ENCODE assay signal across 8 mouse cellular contexts in the genomic region with DNA sequence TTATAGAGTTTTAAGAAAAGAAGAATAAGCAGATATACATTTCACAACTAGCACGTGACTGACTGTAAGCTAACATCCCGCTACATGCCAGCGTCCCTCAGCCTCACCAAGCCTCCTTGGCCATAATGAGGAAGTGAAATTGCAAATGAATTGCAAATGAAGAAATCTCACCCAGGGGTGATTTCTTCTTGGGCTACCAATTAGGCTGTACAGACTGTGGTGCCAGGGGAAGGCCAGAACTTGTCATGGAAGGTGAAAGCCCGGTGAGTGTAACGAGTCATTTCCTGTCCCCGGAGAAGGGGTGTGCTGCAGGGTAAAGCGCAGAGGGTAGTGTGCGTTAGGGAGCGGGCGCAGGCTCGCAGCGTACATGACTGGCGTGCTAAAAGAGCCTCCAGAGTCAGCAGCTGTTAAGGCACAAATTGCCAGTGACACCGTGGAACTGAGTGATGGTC. TPM values are rescaled to one million over a fixed set of nuclear protein-coding genes. Genes with fewer than 3 reads are reported as not detected.
A peak's percentile ranks its signal among the peaks of the same experiment; 100 is the strongest.
DNase-seq lines count a peak whose midpoint lies in the region; ATAC-seq lines count a peak whose summit lies in the region.

No protein-coding gene starts in this region.

- H3K9ac ChIP-seq in heart, embryonic 15.5 days: no peak overlapping the region
- no peak overlapping the region for H3K9ac ChIP-seq in heart, embryonic 11.5 days (ENCODE audit: low read depth, low read length)
- no peak overlapping the region for H3K9ac ChIP-seq in hindbrain, embryonic 11.5 days (ENCODE audit: low read depth, low read length)
- H3K9ac ChIP-seq in lung, embryonic 15.5 days: no peak overlapping the region
- H3K9ac ChIP-seq in neural tube, embryonic 15.5 days (replicated peaks): 0 out of 2 replicates have a peak overlapping the region, but pooled peaks have one; percentile 17

- no peak for ATAC-seq in heart, embryonic 15.5 days (replicated peaks; ENCODE audit: insufficient number of reproducible peaks, insufficient read depth, low FRiP score, low read depth)
- no peak for ATAC-seq in heart, embryonic 11.5 days (replicated peaks; ENCODE audit: insufficient number of reproducible peaks, low FRiP score, low TSS enrichment)
- peak; percentile 93 for ATAC-seq in hindbrain, embryonic 11.5 days (ENCODE audit: low FRiP score)
- no peak for ATAC-seq in lung, embryonic 15.5 days (ENCODE audit: borderline replicate concordance, extremely low read depth, low FRiP score, low TSS enrichment)
- peak; percentile 64; the same call in 1 of the 2 replicates for ATAC-seq in neural tube, embryonic 15.5 days (ENCODE audit: low FRiP score)

- no peaks in the 10 kb centered on the region for H3K27me3 ChIP-seq in heart, embryonic 15.5 days
- no peaks in the 10 kb centered on the region for H3K27me3 ChIP-seq in heart, embryonic 11.5 days (ENCODE audit: control insufficient read depth, insufficient read depth, low read length)
- no peaks in the 10 kb centered on the region for H3K27me3 ChIP-seq in hindbrain, embryonic 11.5 days (ENCODE audit: control insufficient read depth, insufficient read depth, low read length)
- H3K27me3 ChIP-seq in lung, embryonic 15.5 days: no peaks in the 10 kb centered on the region
- no peaks in the 10 kb centered on the region for H3K27me3 ChIP-seq in neural tube, embryonic 15.5 days (replicated peaks)

- no peak overlapping the region for H3K27ac ChIP-seq in heart, embryonic 15.5 days
- no peak overlapping the region for H3K27ac ChIP-seq in heart, embryonic 11.5 days (ENCODE audit: low read depth, low read length)
- H3K27ac ChIP-seq in hindbrain, embryonic 11.5 days (ENCODE audit: low read depth, low read length): peak overlapping the region; percentile 58
- no peak overlapping the region for H3K27ac ChIP-seq in lung, embryonic 15.5 days
- peak overlapping the region; percentile 54; the same call in 1 of the 2 replicates for H3K27ac ChIP-seq in neural tube, embryonic 15.5 days (replicated peaks)

- WGBS in heart, embryonic 15.5 days: 47% methylated on average over 14 of the region's 14 CpGs
- 52% methylated on average over 14 of the region's 14 CpGs for WGBS in heart, embryonic 11.5 days (ENCODE audit: insufficient replicate concordance)
- 45% methylated on average over 14 of the region's 14 CpGs for WGBS in hindbrain, embryonic 11.5 days
- WGBS in lung, embryonic 15.5 days: 44% methylated on average over 14 of the region's 14 CpGs
- WGBS in neural tube, embryonic 15.5 days: 20% methylated on average over 14 of the region's 14 CpGs

- peak overlapping the region; percentile 30 for H3K4me2 ChIP-seq in heart, embryonic 15.5 days
- H3K4me2 ChIP-seq in heart, embryonic 11.5 days: no peak overlapping the region
- no peak overlapping the region; the same call in 1 of the 2 replicates for H3K4me2 ChIP-seq in hindbrain, embryonic 11.5 days (replicated peaks; ENCODE audit: low read depth, low read length)
- H3K4me2 ChIP-seq in lung, embryonic 15.5 days: peak overlapping the region; percentile 41
- H3K4me2 ChIP-seq in neural tube, embryonic 15.5 days: peak overlapping the region; percentile 57

- H3K36me3 ChIP-seq in heart, embryonic 15.5 days: no peaks in the 10 kb centered on the region
- H3K36me3 ChIP-seq in heart, embryonic 11.5 days (ENCODE audit: control insufficient read depth, insufficient read depth, low read length): no peaks in the 10 kb centered on the region
- no peaks in the 10 kb centered on the region for H3K36me3 ChIP-seq in hindbrain, embryonic 11.5 days (ENCODE audit: control insufficient read depth, insufficient read depth, low read length)
- H3K36me3 ChIP-seq in lung, embryonic 15.5 days: no peaks in the 10 kb centered on the region
- no peaks in the 10 kb centered on the region for H3K36me3 ChIP-seq in neural tube, embryonic 15.5 days

- H3K4me3 ChIP-seq in heart, embryonic 15.5 days: no peak overlapping the region
- no peak overlapping the region for H3K4me3 ChIP-seq in heart, embryonic 11.5 days (ENCODE audit: low read depth, low read length)
- no peak overlapping the region for H3K4me3 ChIP-seq in hindbrain, embryonic 11.5 days (ENCODE audit: low read depth, low read length)
- no peak overlapping the region for H3K4me3 ChIP-seq in lung, embryonic 15.5 days
- H3K4me3 ChIP-seq in neural tube, embryonic 15.5 days (replicated peaks): peak overlapping the region; percentile 29

- DNase-seq in hindbrain, embryonic 11.5 days (ENCODE audit: low spot score): peak; percentile 68
- DNase-seq in testis, postnatal 10 days (ENCODE audit: low spot score): no peak
- DNase-seq in layer of hippocampus, adult 9-11 months: no peak
- no peak for DNase-seq in right cerebral cortex, adult 18-20 months

- no peaks in the 10 kb centered on the region for H3K4me1 ChIP-seq in heart, embryonic 15.5 days (replicated peaks)
- H3K4me1 ChIP-seq in heart, embryonic 11.5 days (ENCODE audit: control insufficient read depth, insufficient read depth, low read length): no peaks in the 10 kb centered on the region
- H3K4me1 ChIP-seq in hindbrain, embryonic 11.5 days (replicated peaks; ENCODE audit: control insufficient read depth, insufficient read depth, low read length): no peaks in the 10 kb centered on the region
- H3K4me1 ChIP-seq in lung, embryonic 15.5 days: no peaks in the 10 kb centered on the region
- H3K4me1 ChIP-seq in neural tube, embryonic 15.5 days: peaks cover 8% of the 10 kb centered on the region

- H3K9me3 ChIP-seq in heart, embryonic 15.5 days (replicated peaks): no peaks in the 10 kb centered on the region
- H3K9me3 ChIP-seq in heart, embryonic 11.5 days (replicated peaks; ENCODE audit: control insufficient read depth, low read length): no peaks in the 10 kb centered on the region
- H3K9me3 ChIP-seq in hindbrain, embryonic 11.5 days (ENCODE audit: control insufficient read depth, low read length): no peaks in the 10 kb centered on the region
- H3K9me3 ChIP-seq in lung, embryonic 15.5 days: no peaks in the 10 kb centered on the region
- H3K9me3 ChIP-seq in neural tube, embryonic 15.5 days (replicated peaks): no peaks in the 10 kb centered on the region

RNA-seq across cellular contexts. Expression of a gene that starts 25.3 kb away (rescaled TPM):
- 33.1 and 37.7 TPM in 2 replicates for polyA plus RNA-seq in heart, embryonic 15.5 days (2015; fragmentation: Nextera tagmentation; extraction: Ambion mirVana)
- polyA plus RNA-seq in heart, embryonic 11.5 days (2014; fragmentation: Nextera tagmentation; extraction: Ambion mirVana): 43.1 and 55.5 TPM in 2 replicates
- 63.6 and 73.6 TPM in 2 replicates for polyA plus RNA-seq in hindbrain, embryonic 11.5 days (2014; fragmentation: Nextera tagmentation; extraction: Ambion mirVana)
- polyA plus RNA-seq in lung, embryonic 15.5 days (2015; fragmentation: Nextera tagmentation; extraction: Ambion mirVana): 51.0 and 52.1 TPM in 2 replicates
- 29.4 and 33.8 TPM in 2 replicates for polyA plus RNA-seq in neural tube, embryonic 15.5 days (2015; fragmentation: Nextera tagmentation; extraction: Ambion mirVana)

RNA-seq across cellular contexts. Expression of a gene that starts 41.9 kb away (rescaled TPM):
- 2.5 and 3.5 TPM in 2 replicates for polyA plus RNA-seq in heart, embryonic 15.5 days (2015; fragmentation: Nextera tagmentation; extraction: Ambion mirVana)
- 0.89 and 1.7 TPM in 2 replicates for polyA plus RNA-seq in heart, embryonic 11.5 days (2014; fragmentation: Nextera tagmentation; extraction: Ambion mirVana)
- polyA plus RNA-seq in hindbrain, embryonic 11.5 days (2014; fragmentation: Nextera tagmentation; extraction: Ambion mirVana): 1.1 and 1.3 TPM in 2 replicates
- 4.9 and 6.8 TPM in 2 replicates for polyA plus RNA-seq in lung, embryonic 15.5 days (2015; fragmentation: Nextera tagmentation; extraction: Ambion mirVana)
- polyA plus RNA-seq in neural tube, embryonic 15.5 days (2015; fragmentation: Nextera tagmentation; extraction: Ambion mirVana): 3.3 and 3.9 TPM in 2 replicates

Comparison
In these comparisons a context has a peak if more than half of its experiments do, and no peak if none do; other contexts are left out.
1. H3K4me2 ChIP-seq: peak in heart, embryonic 15.5 days (single experiment), lung, embryonic 15.5 days (single experiment) and neural tube, embryonic 15.5 days (single experiment); none in heart, embryonic 11.5 days (single experiment) and hindbrain, embryonic 11.5 days (single experiment).
2. ATAC-seq: peak in hindbrain, embryonic 11.5 days (single experiment) and neural tube, embryonic 15.5 days (single experiment); none in heart, embryonic 15.5 days (single experiment), heart, embryonic 11.5 days (single experiment) and lung, embryonic 15.5 days (single experiment).
3. H3K27ac ChIP-seq: peak in hindbrain, embryonic 11.5 days (single experiment) and neural tube, embryonic 15.5 days (single experiment); none in heart, embryonic 15.5 days (single experiment), heart, embryonic 11.5 days (single experiment) and lung, embryonic 15.5 days (single experiment).